Mouse (Mus musculus) CH12.LX (cell line): ENCODE measurements around the gene Fbxo22. TPM values are rescaled to one million over a fixed set of nuclear protein-coding genes. Genes with fewer than 3 reads are reported as not detected.
A peak's percentile ranks its signal among the peaks of the same experiment; 100 is the strongest.

Experiments
- DNase-seq: peaks from one replicate; pipeline ENCODE4 v3.0.0-alpha.2; 2013; ENCODE audit errors: extremely low read depth
- H3K27ac ChIP-seq: 2 replicates; pipeline ENCODE4 v1.5.1; 2012; ENCODE audit warnings: low read depth, mild to moderate bottlenecking, control low read depth, moderate library complexity; ENCODE audit not compliant: insufficient read depth
- H3K27me3 ChIP-seq: replicated peaks from 2 replicates; pipeline ENCODE3; 2012; ENCODE audit warnings: inconsistent platforms
- H3K36me3 ChIP-seq, 2 experiments: replicated peaks in 1 of 2; 2 replicates each; pipeline versions ENCODE3 to v1.6.1; 2012; ENCODE audit warnings: inconsistent platforms in 1 of 2, low read length in 1 of 2, mild to moderate bottlenecking in 1 of 2, mixed read lengths in 1 of 2, moderate library complexity in 1 of 2; ENCODE audit not compliant: control insufficient read depth in 1 of 2, insufficient read depth in 1 of 2
- H3K4me1 ChIP-seq, 2 experiments: 2 replicates each; pipeline ENCODE4 v1.6.1; 2012; ENCODE audit warnings: inconsistent platforms in 1 of 2, moderate library complexity in 1 of 2; ENCODE audit not compliant: insufficient read depth in 2 of 2, control insufficient read depth in 1 of 2
- H3K4me2 ChIP-seq: 2 replicates; pipeline ENCODE4 v1.6.1; 2012; ENCODE audit warnings: low read depth, mild to moderate bottlenecking, control low read depth; ENCODE audit not compliant: poor library complexity, insufficient read depth, severe bottlenecking
- H3K4me3 ChIP-seq, 3 experiments: fragments of 150-350 bp in 1 of 3; sonication (generic) in 1 of 3; replicated peaks in 1 of 3; 2 replicates each; pipeline versions ENCODE3 to v1.5.1; 2011 to 2012; ENCODE audit warnings: low read depth in 2 of 3, low read length in 2 of 3, mild to moderate bottlenecking in 2 of 3, moderate library complexity in 2 of 3, control low read depth in 1 of 3, improper control_type of control experiment in 1 of 3, inconsistent platforms in 1 of 3, mixed read lengths in 1 of 3; ENCODE audit not compliant: poor library complexity in 1 of 3
- H3K79me2 ChIP-seq: replicated peaks from 2 replicates; pipeline ENCODE4 v1.6.1; 2012; ENCODE audit warnings: mild to moderate bottlenecking, moderate library complexity; ENCODE audit not compliant: control insufficient read depth, poor library complexity, insufficient read depth, severe bottlenecking; ENCODE audit errors: extremely low read depth
- H3K9ac ChIP-seq: 2 replicates; pipeline ENCODE4 v1.6.1; 2012; ENCODE audit warnings: low read depth, mild to moderate bottlenecking, control low read depth, moderate library complexity; ENCODE audit not compliant: insufficient read depth
- H3K9me3 ChIP-seq: replicated peaks from 2 replicates; pipeline ENCODE3; 2012; ENCODE audit warnings: low read length, inconsistent platforms, mixed read lengths
- BHLHE40 ChIP-seq: IDR thresholded peaks from 2 replicates; pipeline ENCODE4 v1.6.1; 2011; ENCODE audit warnings: mild to moderate bottlenecking, low read depth, low read length, improper control_type of control experiment
- CHD1 ChIP-seq: IDR thresholded peaks from 2 replicates; pipeline ENCODE4 v1.6.1; 2012; ENCODE audit warnings: low read depth, low read length, improper control_type of control experiment, inconsistent platforms
- CTCF ChIP-seq, 2 experiments: IDR thresholded peaks in 1 of 2; conservative IDR thresholded peaks in 1 of 2; 2 replicates each; pipeline ENCODE4 v1.5.1; 2011 to 2012; ENCODE audit warnings: low read depth in 2 of 2, low read length in 2 of 2, improper control_type of control experiment in 1 of 2, inconsistent platforms in 1 of 2, mild to moderate bottlenecking in 1 of 2, moderate library complexity in 1 of 2
- E2F4 ChIP-seq: IDR thresholded peaks from 2 replicates; pipeline ENCODE4 v1.6.1; 2011; ENCODE audit warnings: low read depth, low read length, improper control_type of control experiment; ENCODE audit not compliant: insufficient replicate concordance
- ELF1 ChIP-seq: IDR thresholded peaks from 2 replicates; pipeline ENCODE4 v1.6.1; 2014; ENCODE audit warnings: low read depth, mild to moderate bottlenecking, inconsistent platforms, low read length, improper control_type of control experiment
- ETS1 ChIP-seq: conservative IDR thresholded peaks from 2 replicates; pipeline ENCODE4 v1.6.1; 2012; ENCODE audit warnings: low read depth, mild to moderate bottlenecking, inconsistent platforms, low read length, improper control_type of control experiment, moderate library complexity
- GABPA ChIP-seq: IDR thresholded peaks from 2 replicates; pipeline ENCODE4 v1.6.1; 2012; ENCODE audit warnings: low read depth, low read length, improper control_type of control experiment, inconsistent platforms; ENCODE audit not compliant: insufficient replicate concordance
- HCFC1 ChIP-seq: IDR thresholded peaks from 2 replicates; pipeline ENCODE4 v1.6.1; 2012; ENCODE audit warnings: low read depth, mild to moderate bottlenecking, inconsistent platforms, low read length, improper control_type of control experiment
- IRF4 ChIP-seq: IDR thresholded peaks from 2 replicates; pipeline ENCODE4 v1.6.1; 2014; ENCODE audit warnings: low read depth, mild to moderate bottlenecking, inconsistent platforms, low read length, improper control_type of control experiment
- JUN ChIP-seq: IDR thresholded peaks from 2 replicates; pipeline ENCODE4 v1.6.1; 2011; ENCODE audit warnings: low read depth, mild to moderate bottlenecking, low read length, improper control_type of control experiment, moderate library complexity; ENCODE audit not compliant: insufficient read depth
- JUND ChIP-seq: conservative IDR thresholded peaks from 2 replicates; pipeline ENCODE4 v1.6.1; 2011; ENCODE audit warnings: low read depth, low read length, improper control_type of control experiment
- KAT2A ChIP-seq: IDR thresholded peaks from 2 replicates; pipeline ENCODE4 v1.6.1; 2012; ENCODE audit warnings: low read length, improper control_type of control experiment, inconsistent platforms; ENCODE audit not compliant: insufficient replicate concordance
- MAFK ChIP-seq: IDR thresholded peaks from 2 replicates; pipeline ENCODE4 v1.6.1; 2011; ENCODE audit warnings: low read length, improper control_type of control experiment; ENCODE audit not compliant: insufficient replicate concordance
- MAX ChIP-seq: IDR thresholded peaks from 2 replicates; pipeline ENCODE4 v1.6.1; 2011; ENCODE audit warnings: low read length, improper control_type of control experiment
- MEF2A ChIP-seq: IDR thresholded peaks from 2 replicates; pipeline ENCODE4 v1.6.1; 2014; ENCODE audit warnings: low read depth, mild to moderate bottlenecking, inconsistent platforms, low read length, improper control_type of control experiment, borderline replicate concordance
- MXI1 ChIP-seq: IDR thresholded peaks from 2 replicates; pipeline ENCODE4 v1.6.1; 2011; ENCODE audit warnings: mild to moderate bottlenecking, low read depth, low read length, improper control_type of control experiment
- NELFE ChIP-seq: IDR thresholded peaks from 2 replicates; pipeline ENCODE4 v1.6.1; 2011; ENCODE audit warnings: low read depth, low read length, improper control_type of control experiment
- NRF1 ChIP-seq: IDR thresholded peaks from 2 replicates; pipeline ENCODE4 v1.6.1; 2014; ENCODE audit warnings: low read depth, mild to moderate bottlenecking, inconsistent platforms, low read length, improper control_type of control experiment, moderate library complexity
- POLR2A ChIP-seq: IDR thresholded peaks from 2 replicates; pipeline ENCODE4 v1.6.1; 2011; ENCODE audit warnings: low read depth, mild to moderate bottlenecking, improper control_type of control experiment, low read length
- POLR2AphosphoS2 ChIP-seq: IDR thresholded peaks from 2 replicates; pipeline ENCODE4 v1.6.1; 2011; ENCODE audit warnings: low read depth, low read length, improper control_type of control experiment
- RCOR1 ChIP-seq: conservative IDR thresholded peaks from 2 replicates; pipeline ENCODE4 v1.6.1; 2012; ENCODE audit warnings: low read depth, mild to moderate bottlenecking, inconsistent platforms, low read length, improper control_type of control experiment
- SIN3A ChIP-seq: IDR thresholded peaks from 2 replicates; pipeline ENCODE4 v1.6.1; 2012; ENCODE audit warnings: low read length, improper control_type of control experiment, inconsistent platforms
- SMC3 ChIP-seq: IDR thresholded peaks from 2 replicates; pipeline ENCODE4 v1.6.1; 2011; ENCODE audit warnings: low read depth, low read length, improper control_type of control experiment
- TBP ChIP-seq: conservative IDR thresholded peaks from 2 replicates; pipeline ENCODE4 v1.6.1; 2011; ENCODE audit warnings: low read depth, low read length, improper control_type of control experiment
- TCF12 ChIP-seq: IDR thresholded peaks from 2 replicates; pipeline ENCODE4 v1.6.1; 2014; ENCODE audit warnings: low read depth, mild to moderate bottlenecking, inconsistent platforms, low read length, improper control_type of control experiment
- UBTF ChIP-seq: IDR thresholded peaks from 2 replicates; pipeline ENCODE4 v1.6.1; 2012; ENCODE audit warnings: low read depth, mild to moderate bottlenecking, inconsistent platforms, low read length, improper control_type of control experiment, moderate library complexity
- ZKSCAN1 ChIP-seq: IDR thresholded peaks from 2 replicates; pipeline ENCODE4 v1.6.1; 2012; ENCODE audit warnings: low read depth, inconsistent platforms, low read length, improper control_type of control experiment, borderline replicate concordance
- ZMIZ1 ChIP-seq: IDR thresholded peaks from 2 replicates; pipeline ENCODE4 v1.6.1; 2012; ENCODE audit warnings: low read depth, mild to moderate bottlenecking, inconsistent platforms, low read length, improper control_type of control experiment
- dilution Hi-C: fragments of 300-500 bp; cut with MboI; formaldehyde crosslinking; loops from 2 replicates; pipeline ENCODE4 v1.14.3; 2020; ENCODE audit warnings: low sequenced_read_pairs; ENCODE audit not compliant: extremely low pct_unique_long_range_greater_than_20kb, extremely low pct_ligation_motif_present
- in situ Hi-C: fragments of 300-500 bp; cut with MboI; formaldehyde crosslinking; loops from 3 replicates; pipeline ENCODE4 v1.14.3; 2019; ENCODE audit warnings: low sequenced_read_pairs, low pct_ligation_motif_present, low pct_unique_long_range_greater_than_20kb, mixed read lengths
- polyA plus RNA-seq: library from polyadenylated mRNA; unstranded; fragments of >175 nt; gene quantifications from 2 replicates; pipeline ENCODE4 v1.2.1, GENCODE M21; 2012; ENCODE audit warnings: low read depth; ENCODE audit not compliant: insufficient read length
- total RNA-seq, 2 experiments: library from RNA; depleted of rRNA; stranded (reverse); fragments of 300-350 nt in 1 of 2; fragments of >200 nt in 1 of 2; gene quantifications; 2 replicates each; pipeline ENCODE4 v1.2.3; 2012 to 2014

The Fbxo22 gene
- total RNA-seq (2012; rRNA removed) = 21.4 and 29.5 TPM in 2 replicates
- 38.5 and 44.9 TPM in 2 replicates for total RNA-seq (2014; rRNA removed)
- polyA plus RNA-seq = 41.8 and 42.1 TPM in 2 replicates

GRCm38 (mm10) chr9:55208790-55209481, at the start of gene Fbxo22:
Gene Fbxo22 (plus strand): TSS chr9:55208925.
- peaks cover 3 to 28% of the 10 kb centered on the region in 2 experiments; a peak in 3 of 4 replicates for H3K4me1 ChIP-seq
- peak within 1 kb of the TSS; percentile 44 for H3K27ac ChIP-seq
- peaks cover 11 to 44% of the 10 kb centered on the region in 2 experiments for H3K36me3 ChIP-seq
- H3K4me2 ChIP-seq = peak within 1 kb of the TSS; percentile 73
- in situ Hi-C loops = no loop called here
- H3K79me2 ChIP-seq = peaks cover 8% of the 10 kb centered on the region
- DNase-seq = peak; percentile 84
- dilution Hi-C loops = no loop called here
- H3K9me3 ChIP-seq = no peaks in the 10 kb centered on the region
- H3K27me3 ChIP-seq = no peaks in the 10 kb centered on the region
- 0 out of 2 replicates have a peak, but pooled peaks have one; percentile 25 for TF ChIP-seq RCOR1
- TF ChIP-seq BHLHE40 = no peak; the same call in 1 of the 2 replicates
- TF ChIP-seq SMC3 = no peak; the same call in 1 of the 2 replicates
- peak; percentile 90 for TF ChIP-seq TCF12
- TF ChIP-seq JUN = no peak
- peak; percentile 89 for TF ChIP-seq POLR2AphosphoS2
- TF ChIP-seq SIN3A = peak; percentile 73; the same call in 1 of the 2 replicates
- TF ChIP-seq MEF2A = peak; percentile 56; the same call in 1 of the 2 replicates
- 0 out of 2 replicates have a peak, but pooled peaks have one; percentile 6 for TF ChIP-seq KAT2A
- TF ChIP-seq ETS1 = no peak
- peak; percentile 79 for TF ChIP-seq MXI1
- peak; percentile 70; the same call in 1 of the 2 replicates for TF ChIP-seq MAX
- peak; percentile 87 for TF ChIP-seq HCFC1
- TF ChIP-seq ZMIZ1 = no peak; the same call in 1 of the 2 replicates
- TF ChIP-seq POLR2A = peak; percentile 93
- no peak for TF ChIP-seq MAFK
- TF ChIP-seq NELFE = peak; percentile 78
- TF ChIP-seq JUND = no peak
- TF ChIP-seq CHD1 = no peak
- no peak for TF ChIP-seq E2F4
- peak; percentile 95 for TF ChIP-seq UBTF
- peak; percentile 85 for TF ChIP-seq TBP
- no peak for TF ChIP-seq GABPA
- TF ChIP-seq NRF1 = peak; percentile 78
- TF ChIP-seq CTCF (conservative IDR thresholded peaks at IDR 0.05 in 1 of 2, IDR thresholded peaks at IDR 0.05 in 1 of 2; ENCODE audit: low read depth in 2 of 2, low read length in 2 of 2) = no peak; a peak in 1 of 4 replicates
- TF ChIP-seq IRF4 = peak; percentile 33; the same call in 1 of the 2 replicates
- peak; percentile 96 for TF ChIP-seq ELF1
- TF ChIP-seq ZKSCAN1 = no peak
- TF ChIP-seq, all 38 proteins: peak for 16
- Histone ChIP-seq H3K4me3 (peak within 1 kb of the TSS; percentile 86 to 93 (median 91)), H3K9ac (peak within 1 kb of the TSS; percentile 60)
